20 mouse cellular contexts compared by ENCODE assay signal in genomic region chr13:17245936-17246335, GRCm38 (mm10).
A peak's percentile ranks its signal among the peaks of the same experiment; 100 is the strongest.
DNase-seq lines count a peak whose midpoint lies in the region; TF ChIP-seq lines count a peak whose summit lies in the region.
"Had no signal": no experiment of that assay in that cellular context is flagged by ENCODE, and none has a peak within 500 bp of the region (broad histone marks: within the 10 kb centered on the region; RNA-seq: fewer than 3 reads in every experiment).

No protein-coding gene starts in this region.

- no peak for TF ChIP-seq CTCF in gastrocnemius, adult 2 months (IDR thresholded peaks at IDR 0.05)

- intact Hi-C loops in gastrocnemius, adult 2 months (cut with DNase I), result no loop called here

- H3K27ac ChIP-seq in gastrocnemius, adult 2 months, result no peak overlapping the region
- H3K27ac ChIP-seq: embryonic facial prominence, embryonic 10.5 days; embryonic facial prominence, embryonic 12.5 days; forebrain, embryonic 13.5 days; forebrain, embryonic 15.5 days had no signal

- DNase-seq in gastrocnemius, adult 2 months, result peak; percentile 58
- peak; percentile 28 for DNase-seq in gastrocnemius, postnatal 10 days
- peak; percentile 51 for DNase-seq in gastrocnemius, postnatal 25 days
- DNase-seq in skeletal muscle tissue, adult 2 months (ENCODE audit: low read depth, low spot score), result peak; percentile 47
- no peak for DNase-seq in spleen, postnatal 4 days (ENCODE audit: low spot score in 2 of 2)
- DNase-seq in adrenal gland, postnatal 25 days, result no peak
- no peak for DNase-seq in adrenal gland, postnatal 10 days
- no peak for DNase-seq in heart, postnatal 4 days
- DNase-seq: adrenal gland, adult 8-10 months; adrenal gland, postnatal 36 days; cerebellum, adult 11-12 months; cerebellum, adult 2 months; cerebellum, adult 9-10 months; cerebellum, postnatal 10 days; cerebellum, postnatal 25 days; forebrain, postnatal 0 days had no signal

- H3K4me3 ChIP-seq in gastrocnemius, adult 2 months, result no peak overlapping the region
- H3K4me3 ChIP-seq: embryonic facial prominence, embryonic 10.5 days; embryonic facial prominence, embryonic 12.5 days; forebrain, embryonic 13.5 days; forebrain, embryonic 15.5 days had no signal

Comparison
In these comparisons a context has a peak if more than half of its experiments do, and no peak if none do; other contexts are left out.
1. DNase-seq: peak in gastrocnemius, adult 2 months (single experiment), gastrocnemius, postnatal 10 days (single experiment), gastrocnemius, postnatal 25 days (single experiment) and skeletal muscle tissue, adult 2 months (single experiment); none in spleen, postnatal 4 days (0 of 2), adrenal gland, postnatal 25 days (single experiment), adrenal gland, postnatal 10 days (single experiment) and heart, postnatal 4 days (single experiment).